In the genomic region with DNA sequence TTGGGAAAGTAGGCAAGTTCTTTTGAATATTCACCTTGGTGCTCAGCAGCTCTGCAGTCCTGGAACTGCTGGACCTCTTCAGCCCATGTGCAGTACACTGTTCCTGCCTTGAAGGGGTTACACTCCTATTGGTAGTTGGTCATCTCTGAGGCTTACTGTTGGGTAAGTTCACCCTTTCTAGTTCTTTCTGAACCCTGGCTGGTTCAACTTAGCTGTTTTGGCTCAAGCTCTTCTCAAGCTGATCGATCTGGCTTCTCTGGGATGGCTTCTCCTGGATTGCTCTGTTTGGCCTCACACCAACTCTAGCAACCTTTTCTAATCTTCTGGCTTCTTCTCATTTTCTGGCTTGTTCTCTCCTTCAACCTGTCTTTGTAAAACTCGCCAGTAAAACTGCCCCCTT, we compare ENCODE assay signal across 10 mouse cellular contexts. TPM values are rescaled to one million over a fixed set of nuclear protein-coding genes. Genes with fewer than 3 reads are reported as not detected.
DNase-seq lines count a peak whose midpoint lies in the region; ATAC-seq and TF ChIP-seq lines count a peak whose summit lies in the region.
"Had no signal": no experiment of that assay in that cellular context is flagged by ENCODE, and none has a peak within 500 bp of the region (broad histone marks: within the 10 kb centered on the region; RNA-seq: fewer than 3 reads in every experiment).

No protein-coding gene starts in this region.

- H3K36me3 ChIP-seq in kidney, embryonic 16.5 days (ENCODE audit: insufficient read depth, low read length) = no peaks in the 10 kb centered on the region
- no peaks in the 10 kb centered on the region for H3K36me3 ChIP-seq in hindbrain, postnatal 0 days (ENCODE audit: insufficient read depth, low read length)
- H3K36me3 ChIP-seq in myocyte (ENCODE audit: control insufficient read depth, insufficient read depth) = no peaks in the 10 kb centered on the region

- no peak for ATAC-seq in kidney, embryonic 16.5 days (ENCODE audit: low FRiP score, low TSS enrichment)
- ATAC-seq in hindbrain, postnatal 0 days = no peak

- H3K27ac ChIP-seq in kidney, embryonic 16.5 days (ENCODE audit: low read length) = no peak overlapping the region
- H3K27ac ChIP-seq in hindbrain, postnatal 0 days = no peak overlapping the region

- no peak overlapping the region for H3K9ac ChIP-seq in kidney, embryonic 16.5 days (replicated peaks; ENCODE audit: low read length)
- H3K9ac ChIP-seq in hindbrain, postnatal 0 days (replicated peaks; ENCODE audit: low read length) = peak overlapping the region; percentile 21; the same call in 1 of the 2 replicates

- no peak for TF ChIP-seq CTCF in brain, embryonic 14.5 days (IDR thresholded peaks at IDR 0.05; ENCODE audit: borderline replicate concordance, extremely low read depth, insufficient read depth, insufficient read length)
- no peak for TF ChIP-seq CTCF in hindbrain, postnatal 0 days (IDR thresholded peaks at IDR 0.05; ENCODE audit: low read depth)

- no peaks in the 10 kb centered on the region for H3K9me3 ChIP-seq in kidney, embryonic 16.5 days (ENCODE audit: low read length)
- H3K9me3 ChIP-seq in hindbrain, postnatal 0 days (ENCODE audit: low read length) = no peaks in the 10 kb centered on the region

- peak overlapping the region; percentile 80 for H3K4me2 ChIP-seq in kidney, embryonic 16.5 days (replicated peaks; ENCODE audit: low read depth, low read length)
- H3K4me2 ChIP-seq in hindbrain, postnatal 0 days (ENCODE audit: low read depth, low read length) = peak overlapping the region; percentile 80
- H3K4me2 ChIP-seq in myocyte (ENCODE audit: low read depth) = peak overlapping the region; percentile 89

- TF ChIP-seq POLR2A in brain, embryonic 14.5 days (IDR thresholded peaks at IDR 0.05; ENCODE audit: borderline replicate concordance, extremely low read depth, insufficient read depth, insufficient read length, poor library complexity, severe bottlenecking) = no peak
- TF ChIP-seq POLR2A in myocyte (IDR thresholded peaks at IDR 0.05; ENCODE audit: insufficient read length, low read depth) = no peak

- no peak for DNase-seq in kidney, postnatal 36 days
- peak; percentile 5 for DNase-seq in brain, embryonic 14.5 days (ENCODE audit: low read depth)
- no peak for DNase-seq in hindbrain, postnatal 0 days (ENCODE audit: low spot score)
- no peak for DNase-seq in cerebellum, postnatal 36 days
- DNase-seq in frontal cortex, postnatal 14 days (ENCODE audit: low spot score in 2 of 2) = no peak
- no peak for DNase-seq in urinary bladder, postnatal 25 days (ENCODE audit: low spot score)
- DNase-seq: kidney, postnatal 14 days; right cerebral cortex, postnatal 25 days had no signal

- peak overlapping the region; percentile 97 for H3K4me3 ChIP-seq in kidney, embryonic 16.5 days (ENCODE audit: low read length)
- H3K4me3 ChIP-seq in hindbrain, postnatal 0 days (ENCODE audit: low read length) = peak overlapping the region; percentile 99
- H3K4me3 ChIP-seq in myocyte = peak overlapping the region; percentile 49

- no peaks in the 10 kb centered on the region for H3K27me3 ChIP-seq in kidney, embryonic 16.5 days (ENCODE audit: insufficient read depth, low read length)
- no peaks in the 10 kb centered on the region for H3K27me3 ChIP-seq in hindbrain, postnatal 0 days (ENCODE audit: insufficient read depth, low read length)
- H3K27me3 ChIP-seq in myocyte (ENCODE audit: control insufficient read depth, insufficient read depth, insufficient read length) = no peaks in the 10 kb centered on the region

- peaks cover 22% of the 10 kb centered on the region for H3K4me1 ChIP-seq in kidney, embryonic 16.5 days (ENCODE audit: insufficient read depth, low read length)
- H3K4me1 ChIP-seq in hindbrain, postnatal 0 days (ENCODE audit: insufficient read depth, low read length) = peaks cover 13% of the 10 kb centered on the region

- H3ac ChIP-seq in myocyte (ENCODE audit: control insufficient read depth, insufficient read length) = no peak overlapping the region

- WGBS in kidney, embryonic 16.5 days = 68% methylated on average over 2 of the region's 2 CpGs
- 30% methylated on average over 2 of the region's 2 CpGs for WGBS in hindbrain, postnatal 0 days

- peaks cover 63% of the 10 kb centered on the region for H3K79me2 ChIP-seq in myocyte (ENCODE audit: control insufficient read depth, insufficient read depth)

TF ChIP-seq in myocyte, 11 proteins besides CTCF, POLR2A, EP300 and RAD21:
- TF ChIP-seq CEBPB (IDR thresholded peaks at IDR 0.05; ENCODE audit: insufficient read depth, poor library complexity, severe bottlenecking) (no peak), TCF3 (IDR thresholded peaks at IDR 0.05; ENCODE audit: insufficient read length, low read depth) (no peak), MYOG (IDR thresholded peaks at IDR 0.05; ENCODE audit: control insufficient read depth in 1 of 3, insufficient read depth in 1 of 3, insufficient read length in 2 of 3, low read depth in 2 of 3) (no peak)
TF ChIP-seq in myocyte: peak in this region for 0.

RNA-seq across cellular contexts. Expression of gene Rbm33, which starts 1.8 kb away (rescaled TPM):
- polyA plus RNA-seq in kidney, embryonic 16.5 days (2015; fragmentation: Nextera tagmentation; extraction: Ambion mirVana) = 9.4 and 11.7 TPM in 2 replicates
- polyA plus RNA-seq in brain, embryonic 14.5 days (2012; rRNA removed) = 55.1 and 62.6 TPM in 2 replicates
- 34.3 and 46.8 TPM in 2 replicates for total RNA-seq in hindbrain, postnatal 0 days (2014; rRNA removed)
- polyA plus RNA-seq in hindbrain, postnatal 0 days (2015; fragmentation: Nextera tagmentation; extraction: Ambion mirVana) = 13.2 and 14.9 TPM in 2 replicates
- 11.7 TPM for polyA plus RNA-seq in myocyte (2012; fragmentation: generic; extraction: Trizol)

Comparison
In these comparisons a context has a peak if more than half of its experiments do, and no peak if none do; other contexts are left out.
1. H3K4me3 ChIP-seq: peak in every context shown above with its lines; median percentile 99 in hindbrain, postnatal 0 days; 97 in kidney, embryonic 16.5 days; 49 in myocyte.